Mouse (Mus musculus): ENCODE measurements around the gene Phlda2. TPM values are rescaled to one million over a fixed set of nuclear protein-coding genes. Genes with fewer than 3 reads are reported as not detected.

Gene Phlda2
- polyA plus RNA-seq, 1 experiment from 2014 or later = 15.3 TPM

GRCm38 (mm10) chr7:143495104-143495961, 7.6 kb downstream of the Phlda2 start:
- 71% methylated on average over 8 of the region's 8 CpGs for WGBS
- peaks cover 4% of the 10 kb centered on the region for H3K27me3 ChIP-seq (replicated peaks; ENCODE audit: control insufficient read depth, insufficient read depth, low read length)
- no peak overlapping the region for H3K27ac ChIP-seq (ENCODE audit: low read depth)
- no peak overlapping the region for H3K4me3 ChIP-seq (ENCODE audit: low read depth, low read length)
- H3K4me2 ChIP-seq (ENCODE audit: low read length) = no peak overlapping the region
- no peak overlapping the region for H3K9ac ChIP-seq (ENCODE audit: low read length)
- H3K9me3 ChIP-seq (ENCODE audit: control insufficient read depth, low read length) = no peaks in the 10 kb centered on the region
- DNase-seq (ENCODE audit: low spot score) = no peak
- H3K4me1 ChIP-seq (replicated peaks; ENCODE audit: control insufficient read depth, insufficient read depth, low read length) = no peaks in the 10 kb centered on the region
- ATAC-seq (replicated peaks; ENCODE audit: low FRiP score, low TSS enrichment, low read depth) = no peak
- H3K36me3 ChIP-seq (ENCODE audit: control insufficient read depth, insufficient read depth, low read length) = no peaks in the 10 kb centered on the region

DNA sequence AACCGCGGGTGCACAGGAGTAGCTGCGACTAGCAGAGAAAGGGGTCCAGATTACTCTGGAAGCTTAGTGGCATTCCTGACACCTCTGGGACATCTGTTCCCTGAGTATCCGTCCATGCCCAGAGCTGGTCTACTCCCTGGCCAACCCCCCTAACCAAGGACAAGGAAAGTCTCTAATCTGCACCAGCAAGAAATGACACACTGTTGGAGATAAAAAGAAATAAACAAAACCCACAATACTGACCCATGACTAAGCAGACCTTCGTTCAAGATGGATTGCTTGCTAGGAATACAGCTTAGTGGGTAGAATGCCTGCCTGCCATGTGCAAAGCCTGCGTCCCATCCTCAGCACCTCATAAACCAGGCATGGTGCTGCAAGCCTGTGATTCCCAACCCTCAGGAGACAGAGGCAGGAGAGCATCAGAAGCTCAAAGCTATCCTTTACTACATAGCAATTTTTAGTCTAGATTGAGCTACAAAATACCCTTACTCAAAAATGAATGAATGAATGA, 9.3 kb downstream of the Phlda2 start:
- Histone ChIP-seq H3K27ac (ENCODE audit: low read depth) (no peak overlapping the region), H3K27me3 (replicated peaks; ENCODE audit: control insufficient read depth, insufficient read depth, low read length) (no peaks in the 10 kb centered on the region), H3K9ac (ENCODE audit: low read length) (no peak overlapping the region), H3K4me1 (replicated peaks; ENCODE audit: control insufficient read depth, insufficient read depth, low read length) (no peaks in the 10 kb centered on the region), H3K4me3 (ENCODE audit: low read depth, low read length) (no peak overlapping the region), H3K36me3 (ENCODE audit: control insufficient read depth, insufficient read depth, low read length) (no peaks in the 10 kb centered on the region), H3K4me2 (ENCODE audit: low read length) (no peak overlapping the region), H3K9me3 (ENCODE audit: control insufficient read depth, low read length) (no peaks in the 10 kb centered on the region)
- ATAC-seq (replicated peaks; ENCODE audit: low FRiP score, low TSS enrichment, low read depth) = no peak
- 77% methylated on average over 6 of the region's 6 CpGs for WGBS
- no peak for DNase-seq (ENCODE audit: low spot score)

GRCm38 (mm10) chr7:143489735-143490134, 13.2 kb downstream of the Phlda2 start:
- WGBS = 82% methylated on average over 6 of the region's 6 CpGs
- H3K27me3 ChIP-seq (replicated peaks; ENCODE audit: control insufficient read depth, insufficient read depth, low read length) = no peaks in the 10 kb centered on the region
- DNase-seq (ENCODE audit: low spot score) = no peak
- H3K4me3 ChIP-seq (ENCODE audit: low read depth, low read length) = no peak overlapping the region
- no peaks in the 10 kb centered on the region for H3K36me3 ChIP-seq (ENCODE audit: control insufficient read depth, insufficient read depth, low read length)
- no peak overlapping the region for H3K4me2 ChIP-seq (ENCODE audit: low read length)
- no peaks in the 10 kb centered on the region for H3K4me1 ChIP-seq (replicated peaks; ENCODE audit: control insufficient read depth, insufficient read depth, low read length)
- ATAC-seq (replicated peaks; ENCODE audit: low FRiP score, low TSS enrichment, low read depth) = no peak
- H3K27ac ChIP-seq (ENCODE audit: low read depth) = no peak overlapping the region
- no peak overlapping the region for H3K9ac ChIP-seq (ENCODE audit: low read length)
- H3K9me3 ChIP-seq (ENCODE audit: control insufficient read depth, low read length) = no peaks in the 10 kb centered on the region

DNA sequence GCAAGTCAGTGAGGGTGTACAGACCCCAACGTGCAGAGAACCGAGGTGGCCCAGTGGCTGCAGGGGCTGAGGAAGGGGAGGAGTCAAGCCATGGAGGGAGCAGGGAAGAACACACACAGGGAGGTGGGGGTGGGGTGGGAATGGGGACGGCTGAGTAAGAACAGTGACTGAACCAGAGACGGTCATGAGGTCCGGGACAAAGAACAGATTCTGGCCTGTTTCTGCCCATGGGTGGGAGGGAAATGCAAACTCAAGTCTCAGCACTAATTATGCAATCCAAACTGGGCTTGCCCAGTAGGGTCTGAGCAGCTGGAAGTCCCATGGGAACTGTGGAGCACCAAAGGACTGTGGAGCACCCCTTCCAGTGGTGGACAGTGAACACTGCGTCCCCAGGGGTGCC, 20.4 kb downstream of the Phlda2 start:
- 0 out of 2 replicates have a peak, but pooled peaks cover 7% of the 10 kb centered on the region for H3K4me1 ChIP-seq (replicated peaks; ENCODE audit: control insufficient read depth, insufficient read depth, low read length)
- no peak; the same call in 1 of the 2 replicates for ATAC-seq (replicated peaks; ENCODE audit: low FRiP score, low TSS enrichment, low read depth)
- H3K9me3 ChIP-seq (ENCODE audit: control insufficient read depth, low read length) = no peaks in the 10 kb centered on the region
- H3K36me3 ChIP-seq (ENCODE audit: control insufficient read depth, insufficient read depth, low read length) = no peaks in the 10 kb centered on the region
- no peaks in the 10 kb centered on the region for H3K27me3 ChIP-seq (replicated peaks; ENCODE audit: control insufficient read depth, insufficient read depth, low read length)
- no peak overlapping the region for H3K4me3 ChIP-seq (ENCODE audit: low read depth, low read length)
- H3K4me2 ChIP-seq (ENCODE audit: low read length) = no peak overlapping the region
- no peak for DNase-seq (ENCODE audit: low spot score)
- no peak overlapping the region for H3K27ac ChIP-seq (ENCODE audit: low read depth)
- H3K9ac ChIP-seq (ENCODE audit: low read length) = no peak overlapping the region
- 8% methylated on average over 6 of the region's 6 CpGs for WGBS

DNA sequence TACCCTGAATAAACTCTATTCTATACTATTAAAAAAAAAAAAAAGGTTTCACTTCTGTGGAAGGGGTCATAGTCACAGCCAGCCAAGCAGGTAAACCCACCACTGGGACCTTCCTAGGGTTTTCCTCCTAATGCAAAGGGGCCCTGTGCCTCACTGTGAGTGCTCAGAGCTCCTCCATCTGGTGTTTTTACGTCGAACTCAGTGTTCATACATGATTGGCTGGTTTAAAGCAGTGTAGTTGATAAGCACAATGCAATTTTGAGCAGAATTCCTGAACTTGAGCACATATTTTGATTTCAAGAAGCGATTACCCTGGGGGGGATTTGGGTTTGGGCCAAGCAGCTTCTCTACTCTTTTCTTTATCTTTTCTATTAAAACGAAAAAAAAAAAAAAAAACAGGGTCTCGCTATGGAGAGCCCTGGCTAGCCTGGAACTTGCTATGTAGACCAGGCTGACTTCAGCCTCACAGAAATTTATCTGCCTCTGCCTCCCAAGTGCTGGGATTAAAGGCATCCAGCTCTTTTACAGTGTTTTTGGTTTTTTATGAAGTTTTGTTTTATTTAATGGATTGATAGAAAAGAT, 21.1 kb downstream of the Phlda2 start:
- Histone ChIP-seq H3K9ac (ENCODE audit: low read length) (no peak overlapping the region), H3K9me3 (ENCODE audit: control insufficient read depth, low read length) (no peaks in the 10 kb centered on the region), H3K4me2 (ENCODE audit: low read length) (no peak overlapping the region), H3K27ac (ENCODE audit: low read depth) (no peak overlapping the region), H3K27me3 (replicated peaks; ENCODE audit: control insufficient read depth, insufficient read depth, low read length) (no peaks in the 10 kb centered on the region), H3K4me1 (replicated peaks; ENCODE audit: control insufficient read depth, insufficient read depth, low read length) (0 out of 2 replicates have a peak, but pooled peaks cover 7% of the 10 kb centered on the region), H3K4me3 (ENCODE audit: low read depth, low read length) (no peak overlapping the region), H3K36me3 (ENCODE audit: control insufficient read depth, insufficient read depth, low read length) (no peaks in the 10 kb centered on the region)
- ATAC-seq (replicated peaks; ENCODE audit: low FRiP score, low TSS enrichment, low read depth) (no peak), DNase-seq (ENCODE audit: low spot score) (no peak)
- 51% methylated on average over 5 of the region's 5 CpGs for WGBS

DNA sequence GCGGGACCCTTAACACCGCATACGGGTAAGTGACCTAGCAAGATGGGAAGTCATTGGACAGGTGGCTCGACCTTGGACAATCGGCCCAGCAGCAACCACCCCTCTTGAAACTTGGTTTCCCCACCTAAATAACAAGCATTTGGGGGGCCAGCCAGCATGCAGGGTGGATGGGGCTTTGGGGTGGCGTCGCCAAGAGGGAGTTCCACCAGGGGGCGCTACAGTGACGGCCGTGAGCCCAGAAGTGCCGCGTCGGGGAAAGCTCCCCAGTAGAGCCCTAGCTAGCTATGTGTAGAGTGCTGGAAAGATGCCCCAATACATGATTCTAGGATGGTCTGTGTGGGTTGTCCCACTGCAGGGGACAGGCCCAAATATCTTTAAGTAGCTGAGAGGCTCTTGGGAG, 22.5 kb downstream of the Phlda2 start:
- Histone ChIP-seq H3K27ac (ENCODE audit: low read depth) (no peak overlapping the region), H3K4me1 (replicated peaks; ENCODE audit: control insufficient read depth, insufficient read depth, low read length) (0 out of 2 replicates have a peak, but pooled peaks cover 7% of the 10 kb centered on the region), H3K36me3 (ENCODE audit: control insufficient read depth, insufficient read depth, low read length) (no peaks in the 10 kb centered on the region), H3K27me3 (replicated peaks; ENCODE audit: control insufficient read depth, insufficient read depth, low read length) (no peaks in the 10 kb centered on the region), H3K9ac (ENCODE audit: low read length) (no peak overlapping the region), H3K9me3 (ENCODE audit: control insufficient read depth, low read length) (no peaks in the 10 kb centered on the region), H3K4me2 (ENCODE audit: low read length) (no peak overlapping the region), H3K4me3 (ENCODE audit: low read depth, low read length) (no peak overlapping the region)
- peak; percentile 78 for DNase-seq (ENCODE audit: low spot score)
- no peak for ATAC-seq (replicated peaks; ENCODE audit: low FRiP score, low TSS enrichment, low read depth)
- 27% methylated on average over 13 of the region's 13 CpGs for WGBS

GRCm38 (mm10) chr7:143477800-143478199, 25.1 kb downstream of the Phlda2 start:
- ATAC-seq (replicated peaks; ENCODE audit: low FRiP score, low TSS enrichment, low read depth) = no peak
- no peak overlapping the region for H3K4me3 ChIP-seq (ENCODE audit: low read depth, low read length)

DNA sequence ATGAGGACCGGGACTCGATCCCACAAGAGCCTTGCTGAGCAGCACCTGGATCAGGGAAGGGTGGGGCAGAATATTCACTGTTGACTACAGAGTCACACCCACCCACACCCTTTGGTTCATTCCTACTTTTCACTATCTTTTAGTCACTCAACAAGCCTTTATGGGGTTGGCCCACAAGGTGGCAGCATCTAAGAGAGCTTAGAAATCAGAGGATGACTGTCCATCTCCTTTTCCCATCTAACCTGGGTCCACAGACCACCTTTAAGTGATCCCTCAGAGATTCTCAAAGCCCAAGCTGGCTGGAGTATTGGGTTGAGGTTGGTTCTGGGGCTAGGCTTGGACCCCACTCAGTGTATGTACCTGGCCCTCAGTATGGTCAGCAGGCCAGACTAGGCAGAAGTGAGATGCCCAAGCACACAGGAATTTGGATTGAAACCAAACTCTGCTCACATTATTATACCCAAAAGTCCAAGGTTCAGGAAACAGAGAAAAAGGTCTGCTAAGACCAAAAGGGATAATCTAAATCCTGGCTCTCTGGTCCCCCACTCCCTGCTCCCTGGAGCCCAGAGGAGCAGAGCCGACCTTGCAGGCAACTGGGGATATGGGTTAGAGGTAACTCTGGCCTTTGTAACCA, 26.1 kb downstream of the Phlda2 start:
- Histone ChIP-seq H3K27me3 (replicated peaks; ENCODE audit: control insufficient read depth, insufficient read depth, low read length) (no peaks in the 10 kb centered on the region), H3K9ac (ENCODE audit: low read length) (no peak overlapping the region), H3K4me1 (replicated peaks; ENCODE audit: control insufficient read depth, insufficient read depth, low read length) (no peaks in the 10 kb centered on the region), H3K27ac (ENCODE audit: low read depth) (no peak overlapping the region), H3K36me3 (ENCODE audit: control insufficient read depth, insufficient read depth, low read length) (no peaks in the 10 kb centered on the region), H3K4me2 (ENCODE audit: low read length) (no peak overlapping the region), H3K4me3 (ENCODE audit: low read depth, low read length) (no peak overlapping the region), H3K9me3 (ENCODE audit: control insufficient read depth, low read length) (no peaks in the 10 kb centered on the region)
- 79% methylated on average over 3 of the region's 3 CpGs for WGBS
- no peak for DNase-seq (ENCODE audit: low spot score)
- no peak for ATAC-seq (replicated peaks; ENCODE audit: low FRiP score, low TSS enrichment, low read depth)

More at GRCm38 (mm10) chr7:143477800-143478199, 25.1 kb downstream of the Phlda2 start:
- no peaks in the 10 kb centered on the region for H3K9me3 ChIP-seq (ENCODE audit: control insufficient read depth, low read length)
- DNase-seq (ENCODE audit: low spot score) = no peak
- H3K27me3 ChIP-seq (replicated peaks; ENCODE audit: control insufficient read depth, insufficient read depth, low read length) = no peaks in the 10 kb centered on the region
- H3K27ac ChIP-seq (ENCODE audit: low read depth) = no peak overlapping the region
- no peaks in the 10 kb centered on the region for H3K36me3 ChIP-seq (ENCODE audit: control insufficient read depth, insufficient read depth, low read length)
- 0 out of 2 replicates have a peak, but pooled peaks cover 6% of the 10 kb centered on the region for H3K4me1 ChIP-seq (replicated peaks; ENCODE audit: control insufficient read depth, insufficient read depth, low read length)
- H3K9ac ChIP-seq (ENCODE audit: low read length) = no peak overlapping the region
- no peak overlapping the region for H3K4me2 ChIP-seq (ENCODE audit: low read length)
- 87% methylated on average over 5 of the region's 5 CpGs for WGBS
